Mouse (Mus musculus): ENCODE results near the gene Nup160.
A peak's percentile ranks its signal among the peaks of the same experiment; 100 is the strongest.

GRCm38 (mm10) chr2:90679061-90679810 lies 2.2 kb downstream of the Nup160 start:
- no peak for TF ChIP-seq CTCF (IDR thresholded peaks at IDR 0.05; ENCODE audit: low read depth)
- peak; percentile 67; the same call in 1 of the 2 replicates for TF ChIP-seq EP300 (IDR thresholded peaks at IDR 0.05; ENCODE audit: low read depth)
